Mouse (Mus musculus) bone marrow macrophage, adult 2 months (primary cell): ENCODE data around the gene Gng2.

Experiments used
- CTCF ChIP-seq: IDR thresholded peaks from 2 replicates; pipeline ENCODE4 v1.5.1; 2012; ENCODE audit warnings: low read depth, mild to moderate bottlenecking, low read length, moderate library complexity
- POLR2A ChIP-seq: IDR thresholded peaks from 2 replicates; pipeline ENCODE4 v1.6.1; 2012; ENCODE audit warnings: mild to moderate bottlenecking, low read depth, low read length, borderline replicate concordance

DNA sequence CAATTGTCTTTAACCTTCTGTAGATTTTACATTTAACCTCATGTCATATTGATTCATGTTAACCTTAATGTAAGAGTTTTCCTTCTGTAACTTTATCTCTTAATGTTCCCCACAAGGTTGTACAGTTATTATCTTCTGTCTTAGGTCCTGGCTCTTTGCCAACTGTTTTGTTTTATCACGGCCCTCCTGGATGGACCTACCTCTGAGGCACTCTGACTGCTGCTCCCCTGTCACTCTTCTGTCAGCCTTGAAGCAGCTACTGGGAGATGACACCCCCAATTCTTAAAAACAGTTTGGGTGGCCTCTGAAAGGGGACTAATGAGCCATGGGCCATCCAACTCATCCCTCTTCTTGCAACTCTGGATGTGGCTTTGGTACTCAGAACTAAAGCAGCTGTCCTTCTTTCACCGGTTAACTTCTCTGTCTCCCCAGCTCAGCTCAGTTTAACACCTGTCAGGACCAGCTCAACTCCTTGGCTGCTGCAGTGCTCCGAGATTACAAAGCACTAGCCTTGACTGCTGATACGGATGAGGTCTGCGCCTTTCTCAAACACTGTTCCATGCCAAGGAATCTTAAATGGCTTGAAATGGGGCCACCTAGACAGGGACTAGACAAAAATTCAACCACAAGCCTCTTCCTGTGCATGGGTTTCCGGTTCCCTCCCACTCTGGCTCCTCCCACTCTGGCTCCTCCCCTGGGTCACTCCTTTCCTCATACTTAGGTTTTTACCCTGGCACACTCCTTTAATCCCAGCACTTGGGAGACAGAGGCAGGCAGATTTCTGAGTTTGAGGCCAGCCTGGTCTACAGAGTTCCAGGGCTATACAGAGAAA, 47.7 kb upstream of the Gng2 start:
- no peak for TF ChIP-seq CTCF
- no peak for TF ChIP-seq POLR2A
